Mouse (Mus musculus) hindbrain, embryonic 11.5 days (tissue): ENCODE measurements around the gene Xpnpep1. TPM values are rescaled to one million over a fixed set of nuclear protein-coding genes. Genes with fewer than 3 reads are reported as not detected.

ENCODE experiments used
- ATAC-seq: fragments of 200-750 bp; cut with Nextera tagmentation; 2 replicates; pipeline ENCODE4 v1.8.0; 2017; ENCODE audit warnings: mild to moderate bottlenecking, moderate TSS enrichment, moderate library complexity; ENCODE audit not compliant: low FRiP score
- DNase-seq: peaks from one replicate; pipeline ENCODE4 v3.0.0-alpha.2; 2015; ENCODE audit warnings: low spot score
- H3K27ac ChIP-seq: fragments of 300-500 bp; sonication (generic); 2 replicates; pipeline ENCODE4 v1.5.1; 2014; ENCODE audit warnings: mild to moderate bottlenecking, low read depth, low read length
- H3K27me3 ChIP-seq: fragments of 300-500 bp; sonication (generic); 2 replicates; pipeline ENCODE4 v1.6.1; 2014; ENCODE audit warnings: mild to moderate bottlenecking, low read length, moderate library complexity, mixed read lengths; ENCODE audit not compliant: control insufficient read depth, insufficient read depth
- H3K36me3 ChIP-seq: fragments of 300-500 bp; sonication (generic); 2 replicates; pipeline ENCODE4 v1.6.1; 2014; ENCODE audit warnings: mild to moderate bottlenecking, low read length, moderate library complexity, mixed read lengths; ENCODE audit not compliant: control insufficient read depth, insufficient read depth
- H3K4me1 ChIP-seq: fragments of 300-500 bp; sonication (generic); replicated peaks from 2 replicates; pipeline ENCODE4 v1.6.1; 2014; ENCODE audit warnings: low read length, mixed read lengths; ENCODE audit not compliant: control insufficient read depth, insufficient read depth
- H3K4me2 ChIP-seq: fragments of 300-500 bp; sonication (generic); replicated peaks from 2 replicates; pipeline ENCODE4 v1.6.1; 2014; ENCODE audit warnings: mild to moderate bottlenecking, low read depth, low read length
- H3K4me3 ChIP-seq: fragments of 300-500 bp; sonication (generic); 2 replicates; pipeline ENCODE4 v1.5.1; 2014; ENCODE audit warnings: low read depth, low read length
- H3K9ac ChIP-seq: fragments of 300-500 bp; sonication (generic); 2 replicates; pipeline ENCODE4 v1.6.1; 2014; ENCODE audit warnings: low read depth, low read length
- H3K9me3 ChIP-seq: fragments of 300-500 bp; sonication (generic); 2 replicates; pipeline ENCODE4 v1.6.1; 2016; ENCODE audit warnings: low read length; ENCODE audit not compliant: control insufficient read depth
- WGBS: fragments of 180-500 bp; shearing (Covaris S2); extraction: QIAGEN DNeasy Blood & Tissue Kit; methylation state at CpG from one replicate; pipeline ENCODE4 v1.1.7; 2014; 5-methylcytosine and 5-hydroxymethylcytosine counted together
- polyA plus RNA-seq: library from polyadenylated mRNA; unstranded; fragments of >200 nt; fragmentation: Nextera tagmentation; extraction: Ambion mirVana; gene quantifications from 2 replicates; pipeline ENCODE4 v1.2.1, GENCODE M21; 2014

Gene Xpnpep1
- polyA plus RNA-seq, 1 experiment from 2014 or later: 132 TPM

DNA sequence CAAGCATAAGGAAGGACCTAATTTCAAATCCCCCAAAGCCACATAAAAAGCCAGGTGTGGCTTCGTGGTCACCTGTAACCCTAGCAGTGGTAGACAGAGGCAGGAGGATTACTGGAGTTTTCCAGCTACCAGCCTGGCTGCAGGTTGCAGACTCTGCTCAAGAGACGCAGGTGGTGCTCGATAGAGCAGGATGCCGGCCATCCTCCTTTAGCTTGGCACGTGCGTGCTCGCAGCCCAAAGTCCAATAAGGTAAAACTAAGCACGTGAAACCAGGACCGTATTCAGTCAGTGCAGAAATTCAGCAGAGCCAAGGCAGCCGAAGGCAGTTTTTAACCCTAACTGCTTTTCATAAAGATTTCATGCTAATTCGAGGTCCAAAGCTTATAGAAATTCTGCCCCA lies 40.0 kb upstream of the Xpnpep1 start:
- Histone ChIP-seq H3K4me3 (no peak overlapping the region), H3K4me2 (no peak overlapping the region), H3K36me3 (no peaks in the 10 kb centered on the region), H3K9me3 (no peaks in the 10 kb centered on the region), H3K27ac (no peak overlapping the region), H3K27me3 (no peaks in the 10 kb centered on the region), H3K9ac (no peak overlapping the region), H3K4me1 (no peaks in the 10 kb centered on the region)
- ATAC-seq (no peak), DNase-seq (no peak)
- WGBS: 91% methylated on average over 11 of the region's 11 CpGs

DNA sequence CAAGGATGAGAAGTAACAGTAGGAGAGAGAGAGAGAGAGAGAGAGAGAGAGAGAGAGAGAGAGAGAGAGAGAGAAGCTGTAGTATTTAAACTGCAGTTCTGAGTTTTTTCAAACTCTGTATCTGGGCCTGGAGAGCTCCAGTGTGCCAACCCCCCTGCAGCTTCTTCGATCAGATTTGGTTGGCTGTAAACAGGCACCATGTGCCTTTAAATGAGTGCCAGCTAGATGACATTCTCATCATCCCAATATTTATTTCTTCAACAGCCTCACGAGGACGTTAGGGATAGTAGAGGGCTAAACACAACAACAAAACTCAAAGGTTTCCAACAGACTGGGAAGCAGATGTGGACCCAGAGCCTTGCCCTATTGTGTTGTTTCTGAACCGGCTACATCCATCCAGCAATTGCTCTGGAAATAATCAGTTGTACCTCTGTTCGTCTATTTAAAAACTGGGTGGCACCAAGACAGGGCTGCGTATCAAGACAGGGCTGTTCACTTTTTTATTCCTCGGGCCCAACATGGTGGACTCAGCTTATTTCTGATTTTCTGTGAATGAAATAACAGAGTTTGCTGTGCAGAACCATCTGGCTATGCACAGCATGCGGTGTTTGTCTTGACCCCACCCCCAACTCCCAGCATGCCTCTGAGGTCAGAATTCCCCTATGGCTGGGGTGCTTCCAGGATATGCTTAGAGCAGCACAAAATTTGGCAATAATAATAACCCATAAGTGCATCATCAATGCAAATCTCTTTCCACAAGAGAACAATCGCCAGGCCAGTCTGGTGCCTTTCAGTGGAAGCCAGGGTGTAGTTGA lies 38.5 kb upstream of the Xpnpep1 start:
- 76% methylated on average over 9 of the region's 9 CpGs for WGBS
- Histone ChIP-seq H3K4me2 (no peak overlapping the region), H3K36me3 (no peaks in the 10 kb centered on the region), H3K27me3 (no peaks in the 10 kb centered on the region), H3K4me3 (no peak overlapping the region), H3K9ac (no peak overlapping the region), H3K4me1 (no peaks in the 10 kb centered on the region), H3K27ac (no peak overlapping the region), H3K9me3 (no peaks in the 10 kb centered on the region)
- no peak for DNase-seq
- no peak for ATAC-seq

DNA sequence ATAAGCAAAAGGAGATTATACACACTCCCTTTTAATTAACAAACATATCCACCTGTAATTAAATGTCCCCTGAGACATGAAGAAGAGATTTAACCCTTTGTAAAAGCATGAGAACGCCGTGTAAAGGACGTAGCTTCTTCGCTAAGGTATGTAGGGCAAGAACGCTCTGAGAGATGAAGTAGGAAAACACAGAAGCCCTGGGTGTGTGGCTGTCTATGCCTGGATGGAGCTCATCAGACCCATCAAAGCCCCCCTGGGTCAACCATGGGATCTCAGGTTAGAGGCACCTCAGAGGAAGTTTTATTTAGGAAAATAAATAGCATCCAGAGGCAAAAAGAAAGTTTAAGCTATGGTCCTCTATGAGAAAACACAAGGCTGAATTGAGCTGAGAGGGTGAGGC lies 37.3 kb upstream of the Xpnpep1 start:
- Histone ChIP-seq H3K27ac (no peak overlapping the region), H3K36me3 (no peaks in the 10 kb centered on the region), H3K9me3 (no peaks in the 10 kb centered on the region), H3K4me3 (no peak overlapping the region), H3K4me1 (no peaks in the 10 kb centered on the region), H3K9ac (no peak overlapping the region), H3K27me3 (no peaks in the 10 kb centered on the region), H3K4me2 (no peak overlapping the region)
- ATAC-seq (no peak), DNase-seq (no peak)
- 86% methylated on average over 5 of the region's 5 CpGs for WGBS

DNA sequence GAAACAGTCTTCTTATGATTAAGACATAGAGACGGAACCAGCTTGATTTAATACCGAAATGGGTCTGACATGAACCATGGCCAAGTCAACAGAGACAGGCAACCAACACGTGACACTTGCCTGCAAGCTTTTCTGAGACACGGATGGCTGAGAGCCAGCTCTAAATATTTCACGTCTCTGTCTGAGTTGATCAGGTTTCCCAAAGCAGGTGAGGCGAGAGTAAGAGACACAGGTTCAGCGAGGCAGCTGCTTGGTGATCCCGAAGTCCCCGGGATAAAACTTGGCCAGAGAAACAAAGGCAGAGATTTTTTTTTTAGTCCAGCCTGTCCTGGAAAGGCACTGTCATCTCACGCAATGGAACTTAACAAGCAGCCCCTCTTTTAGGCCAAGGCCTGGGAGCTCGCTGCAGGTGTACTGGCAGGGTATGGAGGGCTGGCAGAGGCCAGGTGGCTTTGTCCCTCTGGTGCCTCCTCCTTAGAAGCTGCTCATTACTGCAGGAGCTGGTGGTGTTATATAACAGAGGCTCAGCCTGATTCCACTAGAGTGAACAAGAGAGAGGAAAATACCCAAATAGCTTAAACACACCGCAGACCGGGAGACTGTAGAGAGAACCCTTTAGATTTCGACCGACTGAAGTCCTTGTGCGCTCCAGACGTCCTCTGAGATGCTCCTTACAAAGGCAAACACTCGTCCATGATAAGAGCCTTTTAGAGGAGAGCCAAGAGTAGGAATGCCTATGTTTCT lies 36.4 kb upstream of the Xpnpep1 start:
- Histone ChIP-seq H3K4me2 (no peak overlapping the region), H3K36me3 (no peaks in the 10 kb centered on the region), H3K27me3 (no peaks in the 10 kb centered on the region), H3K9ac (no peak overlapping the region), H3K4me3 (no peak overlapping the region), H3K4me1 (no peaks in the 10 kb centered on the region), H3K9me3 (no peaks in the 10 kb centered on the region), H3K27ac (no peak overlapping the region)
- ATAC-seq (no peak), DNase-seq (no peak)
- WGBS: 86% methylated on average over 18 of the region's 18 CpGs

DNA sequence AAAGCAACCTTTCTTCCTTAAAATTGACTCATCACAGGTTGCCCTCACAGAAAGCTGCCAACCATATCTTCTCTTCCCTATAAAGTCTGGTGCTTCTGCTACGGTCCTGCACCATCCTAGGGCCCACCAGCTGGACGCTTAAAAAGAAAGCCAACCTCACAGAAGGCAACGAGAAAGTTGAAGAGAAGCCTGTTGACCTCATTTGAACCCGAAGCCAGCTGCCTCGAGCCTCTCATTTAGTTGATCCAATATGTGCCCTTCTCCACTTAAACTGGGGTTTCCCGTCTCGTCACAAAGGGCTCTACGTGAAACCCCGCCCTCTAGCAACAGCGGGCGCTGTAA lies 35.9 kb upstream of the Xpnpep1 start:
- H3K4me3 ChIP-seq: no peak overlapping the region
- 90% methylated on average over 11 of the region's 11 CpGs for WGBS
- no peaks in the 10 kb centered on the region for H3K27me3 ChIP-seq
- DNase-seq (no peak), ATAC-seq (no peak)
- no peak overlapping the region for H3K27ac ChIP-seq
- no peak overlapping the region for H3K9ac ChIP-seq
- no peaks in the 10 kb centered on the region for H3K9me3 ChIP-seq
- no peaks in the 10 kb centered on the region for H3K36me3 ChIP-seq
- H3K4me2 ChIP-seq: no peak overlapping the region
- H3K4me1 ChIP-seq: no peaks in the 10 kb centered on the region

DNA sequence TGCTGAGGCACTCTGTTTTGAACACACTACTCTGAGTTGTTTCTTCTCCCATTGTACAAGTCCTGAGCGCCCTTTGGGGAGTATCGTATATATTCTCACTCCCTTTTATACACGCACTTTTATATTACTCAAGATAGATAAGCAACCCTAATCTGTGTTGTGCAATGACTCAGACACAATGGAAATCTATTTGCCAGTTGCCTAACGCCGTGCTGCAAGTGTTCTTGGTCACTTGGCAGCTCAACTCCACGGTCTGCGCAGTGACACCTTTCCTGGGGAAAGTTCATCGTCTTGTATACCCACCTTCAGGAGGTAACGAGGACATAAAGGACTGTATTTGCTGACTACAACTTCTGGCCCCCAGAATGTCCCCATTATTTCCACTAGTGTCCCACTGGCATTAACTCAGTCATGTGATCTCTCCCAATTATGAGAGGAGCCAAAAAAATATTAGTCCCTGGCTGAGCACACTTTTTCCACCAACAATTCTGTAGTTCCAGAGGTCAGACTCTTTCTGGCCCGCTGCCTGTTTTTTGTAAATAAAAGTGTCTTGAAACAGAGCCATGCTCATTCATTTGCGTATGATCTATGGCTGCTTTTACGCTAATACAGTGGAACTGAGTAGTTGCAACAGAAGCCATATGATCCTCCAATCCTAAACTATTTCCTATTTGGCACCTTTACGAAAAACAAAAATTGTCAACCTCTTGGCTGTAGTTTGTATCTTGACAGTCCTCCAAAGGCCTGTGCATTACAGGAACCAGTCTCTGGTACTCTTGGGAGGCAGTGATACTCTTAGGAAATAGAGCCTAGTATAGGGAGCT lies 35.1 kb upstream of the Xpnpep1 start:
- H3K9me3 ChIP-seq: no peaks in the 10 kb centered on the region
- 96% methylated on average over 13 of the region's 13 CpGs for WGBS
- H3K36me3 ChIP-seq: no peaks in the 10 kb centered on the region
- no peak for DNase-seq
- no peak overlapping the region for H3K4me3 ChIP-seq
- no peak for ATAC-seq
- H3K27me3 ChIP-seq: no peaks in the 10 kb centered on the region
- no peak overlapping the region for H3K27ac ChIP-seq
- H3K4me1 ChIP-seq: no peaks in the 10 kb centered on the region
- H3K4me2 ChIP-seq: no peak overlapping the region
- no peak overlapping the region for H3K9ac ChIP-seq

DNA sequence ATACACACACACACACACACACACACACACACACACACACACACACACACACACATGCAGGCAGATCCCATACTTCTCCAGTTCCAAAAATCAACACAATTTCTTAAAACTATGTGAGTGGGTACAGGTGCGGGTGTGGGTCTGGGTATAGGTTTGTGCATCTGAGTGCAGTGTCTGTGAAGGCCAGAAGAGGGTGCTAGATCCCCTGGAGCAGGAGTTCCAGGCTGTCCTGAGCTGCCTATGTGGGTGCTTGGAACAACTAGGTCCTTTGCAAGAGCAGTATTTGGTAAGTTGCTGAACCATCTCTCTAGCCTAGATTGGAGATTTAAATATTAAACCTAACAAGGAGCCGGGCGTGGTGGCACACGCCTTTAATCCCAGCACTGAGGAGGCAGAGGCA lies 33.5 kb upstream of the Xpnpep1 start:
- Histone ChIP-seq H3K9me3 (no peaks in the 10 kb centered on the region), H3K4me1 (no peaks in the 10 kb centered on the region), H3K4me3 (no peak overlapping the region), H3K36me3 (no peaks in the 10 kb centered on the region), H3K27ac (no peak overlapping the region), H3K4me2 (no peak overlapping the region), H3K9ac (no peak overlapping the region), H3K27me3 (no peaks in the 10 kb centered on the region)
- WGBS: 97% methylated on average over 4 of the region's 4 CpGs
- no peak for ATAC-seq
- DNase-seq: no peak

DNA sequence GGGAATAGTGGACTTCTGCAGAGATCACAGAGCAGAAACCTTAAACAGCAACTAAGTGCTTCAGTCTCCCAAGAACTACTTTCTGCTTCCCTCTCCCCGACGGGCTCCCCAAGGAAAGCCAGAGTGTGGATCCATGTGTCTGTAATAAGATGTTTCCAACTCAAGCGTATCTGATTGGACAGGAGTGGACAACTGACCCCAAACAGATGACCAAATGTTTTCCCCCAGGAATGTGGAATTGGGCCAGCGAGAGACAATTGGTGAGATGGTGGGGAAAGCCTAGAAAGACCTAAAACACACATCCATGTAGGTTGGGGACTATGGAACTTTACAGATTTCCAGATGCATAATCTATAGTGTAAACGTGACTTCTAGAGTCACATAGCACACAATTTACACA lies 32.4 kb upstream of the Xpnpep1 start:
- Histone ChIP-seq H3K9ac (no peak overlapping the region), H3K4me1 (no peaks in the 10 kb centered on the region), H3K27ac (no peak overlapping the region), H3K36me3 (no peaks in the 10 kb centered on the region), H3K4me2 (no peak overlapping the region), H3K9me3 (no peaks in the 10 kb centered on the region), H3K27me3 (no peaks in the 10 kb centered on the region), H3K4me3 (no peak overlapping the region)
- WGBS: 77% methylated on average over 5 of the region's 5 CpGs
- no peak for DNase-seq
- no peak for ATAC-seq
